Mouse (Mus musculus): ENCODE measurements at regions not wholly inside any gene's neighbourhood (a gene's known extent, or its start where the extent isn't known, plus 50 kb on each side); places are given as distances from the start of the nearest gene placed in this dataset.

GRCm38 (mm10) chr9:61021810-61022209 is 227.5 kb downstream of the Uaca start:
- TF ChIP-seq CTCF (conservative IDR thresholded peaks at IDR 0.05; ENCODE audit: low read length) (no peak), NANOG (IDR thresholded peaks at IDR 0.05; ENCODE audit: borderline replicate concordance, low read length) (no peak)
